Mouse (Mus musculus): ENCODE results near the gene Gm20388.

DNA sequence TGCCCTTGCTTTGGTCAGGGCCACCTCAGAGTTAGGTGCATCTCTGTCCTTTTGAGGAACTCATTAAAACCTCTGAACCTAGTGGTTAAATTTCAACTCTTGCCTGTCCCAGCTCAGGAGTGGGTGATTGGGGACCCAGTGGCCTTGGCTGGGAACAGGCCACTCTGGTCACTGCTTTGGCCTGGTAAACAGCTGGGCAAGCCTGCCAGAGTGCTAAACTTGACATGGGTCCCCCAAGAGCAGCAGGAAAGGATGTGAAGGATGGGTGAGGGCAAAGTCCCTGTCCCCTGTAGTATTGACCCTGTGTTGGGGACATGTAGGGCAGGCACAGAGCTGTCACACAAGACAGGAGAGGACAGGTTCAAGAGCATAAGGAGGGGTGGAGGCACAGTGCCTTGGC lies 2034.2 kb downstream of the Gm20388 start, which contains the start of gene Car5a:
- TF ChIP-seq CTCF (IDR thresholded peaks at IDR 0.05; ENCODE audit: low read depth) (no peak), EP300 (IDR thresholded peaks at IDR 0.05; ENCODE audit: low read depth) (no peak)
